Mouse (Mus musculus) liver, postnatal 0 days (tissue): ENCODE measurements around the gene Tll2.

Source experiments
- CTCF ChIP-seq: sonication (generic); IDR thresholded peaks from 2 replicates; pipeline ENCODE4 v1.5.1; 2016; ENCODE audit warnings: antibody characterized with exemption, low read depth
- EP300 ChIP-seq: IDR thresholded peaks from 2 replicates; pipeline ENCODE4 v1.6.1; 2016; ENCODE audit warnings: antibody characterized with exemption, low read depth, mild to moderate bottlenecking

GRCm38 (mm10) chr19:41109991-41110390, 96.6 kb downstream of the Tll2 start:
- TF ChIP-seq EP300 = no peak
- TF ChIP-seq CTCF = no peak
